Mouse (Mus musculus) spleen, postnatal 4 days (tissue): ENCODE measurements around the gene Olfr824.
"Not testable (repeated sequence)": the region's sequence is repeated elsewhere in the genome, so short reads cannot be mapped to it uniquely, and the experiment has no call there.

Experiments used
- DNase-seq, 2 experiments: peaks; one replicate each; pipeline ENCODE4 v3.0.0; 2022; ENCODE audit warnings: low spot score in 2 of 2

Gene Olfr824

DNA sequence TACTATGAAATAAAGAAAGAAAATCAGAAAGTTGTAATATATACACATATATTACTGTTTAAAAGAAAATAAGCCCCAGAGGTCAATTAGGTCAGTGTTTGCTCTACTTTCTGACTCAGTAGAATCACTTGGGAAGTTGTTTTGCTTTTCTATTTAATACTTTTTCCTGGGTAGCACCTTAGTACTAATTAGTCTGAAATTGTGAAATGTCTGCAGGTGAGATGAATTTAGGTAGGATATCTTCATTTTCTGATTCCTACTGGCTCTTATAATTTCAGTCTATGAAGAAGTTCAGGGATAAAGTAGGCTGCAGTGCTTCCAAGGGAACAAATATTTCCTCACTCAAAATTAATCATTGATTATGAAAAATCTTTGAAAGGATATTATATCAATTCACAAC is at the start of gene Olfr824:
Olfr824 (minus strand) TSS at position 101 of the 400 bp plus-strand sequence.
- not testable (repeated sequence) for DNase-seq

GRCm38 (mm10) chr10:130166666-130167065 is 36.9 kb upstream of the Olfr824 start, which contains the start of gene Olfr825:
Gene Olfr825 (minus strand): TSS chr10:130166766.
- DNase-seq = no peak

GRCm38 (mm10) chr10:130165196-130165595 is 35.4 kb upstream of the Olfr824 start:
- DNase-seq = no peak

DNA sequence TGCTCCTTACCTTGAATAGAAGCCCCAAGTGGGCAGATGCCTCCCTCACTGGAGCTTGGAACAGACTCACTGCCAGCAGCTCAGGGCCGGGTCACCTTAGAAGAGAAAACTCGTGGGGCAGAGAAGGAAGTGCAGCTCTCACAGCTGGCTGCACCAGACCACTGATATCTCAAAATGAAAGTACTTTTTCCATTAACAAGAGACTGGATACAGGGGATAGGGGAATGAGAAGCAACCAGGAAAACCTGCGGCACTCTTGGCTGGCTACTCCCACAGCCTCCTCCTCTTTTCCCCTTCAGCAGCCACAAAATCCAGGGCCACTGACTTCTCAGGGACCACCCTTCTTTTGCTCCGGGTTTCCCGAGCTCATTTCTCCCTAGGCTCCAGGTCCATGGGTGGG is 14.3 kb upstream of the Olfr824 start:
- no peak for DNase-seq

- DNase-seq = not testable (repeated sequence)
Measured at GRCm38 (mm10) chr10:130142481-130142880, 12.7 kb upstream of the Olfr824 start.

DNA sequence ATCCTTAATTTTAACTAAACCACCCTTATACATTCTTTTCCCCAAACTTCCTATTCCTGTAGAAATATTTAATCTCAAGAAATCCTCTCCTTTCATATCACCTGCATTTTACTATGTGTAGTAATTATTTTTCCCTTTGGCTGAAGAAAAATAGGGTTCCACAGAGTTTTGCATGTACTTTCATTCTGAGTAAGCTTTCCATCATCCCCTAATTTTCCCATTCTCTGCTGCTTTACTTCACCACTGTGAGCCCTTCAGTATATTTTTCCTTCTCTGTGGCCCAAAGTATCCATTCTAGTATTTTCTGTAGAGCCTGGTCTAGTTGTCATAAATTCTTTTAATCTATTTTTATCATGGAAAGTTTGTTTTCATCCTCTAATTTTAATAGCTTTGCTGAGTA is 5.0 kb upstream of the Olfr824 start:
- no peak for DNase-seq

GRCm38 (mm10) chr10:130116045-130116444 is 13.8 kb downstream of the Olfr824 start:
- DNase-seq = not testable (repeated sequence)

DNA sequence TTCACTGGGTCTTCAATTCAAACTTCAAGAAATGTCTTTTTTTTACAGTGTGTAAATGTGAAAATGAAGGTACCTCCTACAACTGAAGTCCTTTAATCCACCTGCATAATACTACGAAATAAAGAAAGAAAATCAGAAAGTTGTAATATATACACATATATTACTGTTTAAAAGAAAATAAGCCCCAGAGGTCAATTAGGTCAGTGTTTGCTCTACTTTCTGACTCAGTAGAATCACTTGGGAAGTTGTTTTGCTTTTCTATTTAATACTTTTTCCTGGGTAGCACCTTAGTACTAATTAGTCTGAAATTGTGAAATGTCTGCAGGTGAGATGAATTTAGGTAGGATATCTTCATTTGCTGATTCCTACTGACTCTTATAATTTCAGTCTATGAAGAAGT is 14.5 kb downstream of the Olfr824 start, which contains the start of gene Olfr823:
Olfr823 (minus strand) TSS at position 101 of the 400 bp plus-strand sequence.
- DNase-seq = not testable (repeated sequence)

DNA sequence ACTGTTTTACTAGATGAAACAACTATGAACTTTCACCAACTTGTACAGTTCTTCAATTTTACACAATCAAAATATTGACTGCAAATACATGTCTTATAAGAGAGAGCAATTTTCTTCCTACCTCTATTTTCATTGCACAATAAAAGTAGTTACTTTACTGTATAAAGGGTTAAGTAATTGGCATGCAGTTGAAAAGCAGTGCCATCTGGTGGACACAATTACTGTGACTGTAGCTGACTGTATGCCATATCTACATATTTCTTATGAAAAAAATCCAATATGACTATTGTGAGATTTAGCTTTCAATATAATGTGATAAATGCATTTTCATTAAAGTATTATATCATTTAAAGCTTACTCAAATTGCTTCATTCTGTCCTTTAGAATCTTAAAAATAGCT is 33.7 kb downstream of the Olfr824 start:
- no peak for DNase-seq

DNA sequence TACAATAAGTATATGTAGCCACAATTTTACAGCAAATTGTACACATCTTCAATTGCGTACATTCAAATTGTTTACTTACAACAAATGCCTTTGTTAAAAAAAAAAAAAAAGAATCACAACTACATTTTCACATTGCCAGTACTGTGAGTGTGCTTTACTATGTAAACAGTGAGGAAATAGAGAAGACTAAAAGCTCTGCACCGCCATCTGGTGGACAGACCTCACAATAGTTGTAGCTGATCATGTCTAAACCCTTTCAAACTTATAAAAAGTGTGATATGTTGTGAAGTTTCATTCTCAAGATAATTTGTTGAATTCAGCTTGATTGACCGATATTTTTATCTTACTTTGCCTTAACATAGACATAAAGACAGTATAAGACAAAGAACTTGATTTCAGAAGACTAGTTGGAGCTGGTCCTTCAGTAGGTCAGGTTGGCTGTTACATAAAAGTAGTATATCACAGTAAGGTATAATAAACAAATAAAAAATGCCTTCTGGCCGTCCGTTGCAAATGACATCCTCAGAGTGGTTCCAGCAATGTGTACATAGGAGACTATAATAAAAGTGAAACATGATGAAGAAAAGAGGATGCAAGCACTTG is 36.9 kb downstream of the Olfr824 start:
- no peak for DNase-seq
